Mouse (Mus musculus) duodenum, adult 2 months (tissue): ENCODE data around the gene Stat2. TPM values are rescaled to one million over a fixed set of nuclear protein-coding genes. Genes with fewer than 3 reads are reported as not detected.

Experiments
- polyA plus RNA-seq: library from polyadenylated mRNA; depleted of rRNA; stranded (reverse); fragments of >200 nt; gene quantifications from 2 replicates; pipeline ENCODE4 v1.2.3, GENCODE M21; 2012; ENCODE audit warnings: low replicate concordance; rRNA removed

Stat2 gene
- 14.9 and 17.8 TPM in 2 replicates for polyA plus RNA-seq

DNA sequence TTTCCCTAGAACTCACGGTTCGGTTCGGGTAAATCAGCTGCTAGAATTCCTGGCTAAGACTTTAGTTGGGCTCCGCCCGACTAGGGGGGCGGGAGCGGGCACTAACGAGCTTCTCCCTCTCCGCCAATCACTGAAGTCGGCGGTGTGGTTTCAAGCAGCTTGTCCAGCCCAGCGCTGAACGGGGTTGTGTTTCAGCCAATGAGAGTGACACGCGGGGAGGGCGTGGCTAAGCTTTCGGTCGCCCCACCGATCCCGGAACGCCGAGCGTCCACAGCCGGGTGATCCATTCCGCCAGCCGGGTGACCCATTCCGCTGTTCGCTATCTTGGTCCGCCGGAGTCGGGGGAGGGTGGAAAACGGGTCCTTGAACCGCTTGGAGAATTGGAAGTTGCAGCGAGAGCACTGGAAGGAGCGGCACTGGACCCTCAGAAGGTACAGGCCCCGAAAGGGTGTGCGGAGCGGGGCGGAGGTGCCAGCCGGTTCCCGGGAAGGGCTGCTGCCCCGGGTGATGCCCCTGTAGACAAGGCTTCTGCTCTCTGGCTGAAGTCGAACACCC, at the start of gene Stat2:
Gene Stat2 (plus strand): TSS at position 273 of the 555 bp plus-strand sequence.

DNA sequence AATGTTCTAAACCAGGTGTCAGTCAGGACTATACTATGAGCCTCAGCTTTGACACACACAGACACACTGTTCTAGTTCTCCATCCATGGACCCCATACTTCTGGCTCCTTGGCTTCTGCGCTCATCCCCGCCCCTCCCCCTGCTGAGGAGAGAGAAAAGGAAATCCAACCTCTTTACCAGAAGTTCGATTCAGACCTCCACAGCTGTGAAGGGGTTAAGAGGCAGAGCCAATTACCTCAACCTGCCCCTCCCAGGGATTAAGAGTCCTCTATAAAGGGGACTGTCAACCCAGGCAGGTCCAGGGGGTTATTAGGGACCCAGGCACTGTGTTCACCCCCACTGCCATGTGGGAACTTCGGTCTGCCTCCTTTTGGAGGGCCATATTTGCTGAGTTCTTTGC, 44.8 kb upstream of the Stat2 start, which contains the start of gene Mip:
Gene Mip (plus strand): TSS at position 301 of the 400 bp plus-strand sequence.

DNA sequence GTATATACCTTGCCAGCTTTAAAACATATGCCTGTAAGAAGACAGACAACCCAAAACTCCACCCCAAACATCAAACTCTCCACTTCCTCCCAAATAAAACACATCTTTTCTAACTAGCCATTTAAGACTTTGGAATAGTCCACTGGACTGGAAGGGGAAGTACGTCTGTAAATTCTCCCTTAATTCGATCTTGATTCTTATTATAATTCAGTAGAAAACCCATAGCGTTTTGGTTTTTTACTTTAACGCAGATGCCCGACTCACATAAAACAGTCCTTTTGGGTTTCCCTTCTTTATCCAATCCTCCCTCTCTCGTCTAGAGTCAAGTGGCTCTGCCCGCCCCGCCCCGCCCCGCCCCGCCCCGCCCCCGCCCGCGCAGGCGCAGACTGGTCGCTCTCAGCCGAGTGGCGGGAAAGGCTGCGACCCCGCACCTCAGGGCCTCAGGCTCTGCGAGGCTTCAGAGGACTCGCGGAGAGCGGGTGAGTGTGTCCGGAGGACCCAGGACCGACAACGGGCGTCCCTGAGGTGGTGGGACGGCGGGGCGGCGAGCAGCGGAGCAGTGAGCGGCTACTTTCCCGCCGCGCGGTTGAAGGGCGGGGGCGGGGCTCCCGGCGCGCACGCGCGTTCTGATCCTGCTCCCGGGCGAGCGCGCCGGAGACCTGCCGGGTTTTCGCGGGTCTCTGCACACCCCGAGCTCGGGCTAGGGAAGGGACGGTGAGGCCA, 38.5 kb upstream of the Stat2 start, which contains the start of gene Timeless:
Gene Timeless (plus strand): TSS at position 369 of the 723 bp plus-strand sequence.

DNA sequence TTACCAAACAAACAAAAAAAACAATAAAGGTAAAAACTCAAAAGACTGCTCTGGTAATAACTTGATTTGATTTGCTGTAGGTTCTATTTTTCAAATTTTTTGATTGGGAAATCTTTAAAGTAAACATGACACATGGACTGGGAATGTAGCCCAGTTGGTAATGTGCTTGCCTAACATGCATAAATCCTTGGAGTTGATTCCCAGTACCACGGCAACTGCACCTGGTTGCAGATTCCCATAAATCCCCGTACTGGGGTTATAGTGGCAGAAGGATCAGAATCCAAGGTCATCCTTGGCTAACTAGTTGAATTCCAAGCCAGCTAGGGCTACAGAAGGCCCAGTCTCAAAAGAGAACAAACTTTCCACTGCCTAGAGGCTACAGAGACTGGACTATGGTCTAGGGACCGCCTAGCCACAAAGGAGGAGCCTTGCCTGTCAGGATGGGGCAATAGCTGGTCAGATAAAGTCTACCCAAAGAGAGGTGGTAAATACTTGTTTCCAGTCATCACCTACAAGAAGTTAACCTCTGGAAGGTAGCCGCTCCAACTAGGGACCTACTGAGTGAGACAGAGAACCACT, 16.6 kb upstream of the Stat2 start, which contains the start of gene Apon:
Gene Apon (plus strand): TSS at position 420 of the 579 bp plus-strand sequence.

DNA sequence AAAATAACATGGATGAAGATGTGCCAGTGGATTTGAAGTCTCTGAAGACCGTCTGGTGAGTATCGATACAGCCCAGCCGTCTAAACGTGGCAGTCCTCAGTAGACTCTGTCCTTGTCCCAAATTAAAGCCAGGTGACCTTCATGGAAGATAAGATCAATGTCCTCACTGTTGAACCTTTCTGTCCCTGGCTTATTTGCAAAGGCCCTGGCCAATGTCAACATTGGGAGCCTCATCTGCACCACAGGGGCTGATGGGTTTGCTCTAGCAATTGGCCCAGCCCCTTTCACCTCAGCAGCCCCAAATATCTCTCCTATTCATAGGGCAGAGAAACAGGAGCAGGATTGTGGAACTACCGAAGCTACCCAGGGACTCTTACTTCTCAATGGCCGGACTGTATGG, 2.0 kb upstream of the Stat2 start, which contains the start of gene Apof:
Gene Apof (plus strand): TSS at position 301 of the 400 bp plus-strand sequence.

DNA sequence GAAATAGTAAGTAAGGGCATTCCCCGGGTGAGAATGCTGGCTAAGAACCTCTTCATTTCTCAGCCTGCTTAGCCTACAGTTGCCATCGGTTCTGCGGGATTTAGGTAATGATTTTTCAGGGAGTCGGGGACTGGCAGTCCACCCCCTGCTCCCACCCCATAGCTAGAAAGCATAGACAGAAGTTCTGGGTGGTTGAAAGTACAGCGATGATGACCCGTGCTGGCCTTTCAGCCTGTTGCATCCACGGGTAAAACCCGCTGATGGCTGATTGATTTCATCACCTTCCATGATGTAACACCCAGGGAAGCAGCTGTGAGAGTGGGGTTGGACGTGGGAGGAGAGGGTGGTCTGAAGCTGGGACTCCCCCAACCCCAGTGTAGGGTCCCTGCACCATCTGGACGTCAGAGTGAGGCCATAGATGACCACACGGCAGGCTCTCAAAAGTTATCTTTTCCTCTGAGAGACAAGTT, 28.4 kb downstream of the Stat2 start, which contains the start of gene Il23a:
Gene Il23a (minus strand): TSS at position 51 of the 470 bp plus-strand sequence.

DNA sequence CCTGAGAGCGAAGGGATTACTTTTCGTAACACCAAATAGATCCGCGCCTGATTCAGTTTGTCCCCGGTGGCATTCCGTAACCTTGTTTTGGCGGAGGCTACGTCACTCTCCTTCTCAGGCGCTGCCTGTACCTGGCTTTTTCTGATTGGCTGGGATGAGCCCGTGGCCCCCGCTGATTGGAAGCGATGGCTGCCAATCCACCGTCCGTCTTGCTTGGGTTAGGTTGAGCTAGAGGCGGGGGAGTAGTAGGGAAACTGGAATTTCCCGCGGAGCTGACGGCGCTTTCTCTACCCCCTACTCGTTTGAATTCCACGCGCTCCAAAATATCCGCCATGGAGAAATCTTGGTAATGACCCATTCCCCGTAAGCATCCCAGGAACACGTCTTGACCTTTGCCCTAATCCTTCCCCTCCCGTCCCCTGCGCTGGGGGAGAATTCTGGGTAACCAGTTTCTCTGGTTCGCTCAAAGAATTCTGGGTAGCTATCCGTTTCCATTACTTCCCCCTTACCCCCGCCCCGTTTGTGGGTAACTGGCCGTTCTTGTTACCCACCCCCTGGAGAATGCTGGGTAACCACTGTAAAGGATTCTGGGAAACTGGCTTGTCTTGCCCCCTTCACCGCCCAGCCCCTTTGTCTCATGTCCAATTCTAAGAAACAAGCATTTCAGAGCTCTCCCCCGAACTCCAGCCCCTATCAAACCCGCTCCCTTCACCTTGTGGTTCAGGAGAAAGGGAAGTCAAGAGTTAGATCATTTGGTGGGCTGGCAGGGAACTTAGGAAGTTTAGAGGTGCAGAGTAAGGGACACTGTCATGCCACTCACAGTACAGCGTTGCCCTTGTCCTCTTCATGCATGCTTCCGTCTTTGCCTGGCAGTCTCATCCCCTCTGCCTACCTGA, 33.0 kb downstream of the Stat2 start, which contains the start of gene Pan2:
Gene Pan2 (plus strand): TSS at position 210 of the 896 bp plus-strand sequence.

DNA sequence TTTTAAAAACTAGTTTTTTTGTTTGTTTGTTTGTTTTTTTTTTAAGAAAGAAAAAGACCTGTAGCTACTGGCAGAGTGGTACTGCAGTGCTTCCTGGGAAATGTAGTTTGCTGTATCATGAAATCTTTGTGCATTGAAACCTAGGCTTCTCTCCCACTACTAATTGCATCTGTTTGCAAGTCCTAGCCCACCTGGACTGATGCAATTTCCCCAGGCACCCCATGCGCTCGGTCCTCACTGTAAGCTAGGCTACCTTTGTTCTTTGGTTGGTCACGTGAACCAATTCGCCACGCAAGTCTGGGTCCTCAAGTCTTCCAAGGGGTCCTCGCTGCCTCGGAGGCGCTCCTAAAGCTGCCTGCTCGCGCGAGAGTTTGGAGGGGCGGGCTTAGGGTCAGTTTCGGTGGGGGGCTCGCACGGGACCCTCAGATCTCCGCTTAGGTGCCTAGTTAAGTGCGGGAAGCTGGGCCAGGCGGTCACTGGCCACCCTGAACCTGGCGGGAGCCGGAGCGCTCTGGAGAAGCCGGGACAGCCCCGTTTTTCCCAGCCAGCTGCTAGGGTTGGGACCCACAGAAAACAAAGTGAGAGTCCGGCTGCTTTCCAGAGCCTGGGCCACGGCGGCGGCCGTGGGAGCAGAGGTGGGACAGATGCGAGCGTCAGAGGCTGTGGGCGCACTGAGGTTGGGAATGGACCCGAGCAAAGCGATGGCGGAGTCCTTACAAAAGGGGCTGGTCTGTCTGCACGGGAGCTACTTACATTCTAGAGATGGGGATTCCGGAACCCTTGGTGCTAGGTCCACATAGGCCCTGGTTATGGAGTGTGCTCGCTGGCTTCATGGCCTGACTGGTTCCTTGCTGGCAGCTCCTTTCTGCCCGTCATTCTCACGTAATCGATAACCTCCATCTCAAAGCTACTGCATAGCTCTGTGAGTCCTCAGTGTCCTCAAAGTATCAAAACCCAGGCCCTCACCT, 52.1 kb downstream of the Stat2 start, which contains the start of gene Cnpy2:
Gene Cnpy2 (plus strand): TSS at position 319 of the 968 bp plus-strand sequence.

DNA sequence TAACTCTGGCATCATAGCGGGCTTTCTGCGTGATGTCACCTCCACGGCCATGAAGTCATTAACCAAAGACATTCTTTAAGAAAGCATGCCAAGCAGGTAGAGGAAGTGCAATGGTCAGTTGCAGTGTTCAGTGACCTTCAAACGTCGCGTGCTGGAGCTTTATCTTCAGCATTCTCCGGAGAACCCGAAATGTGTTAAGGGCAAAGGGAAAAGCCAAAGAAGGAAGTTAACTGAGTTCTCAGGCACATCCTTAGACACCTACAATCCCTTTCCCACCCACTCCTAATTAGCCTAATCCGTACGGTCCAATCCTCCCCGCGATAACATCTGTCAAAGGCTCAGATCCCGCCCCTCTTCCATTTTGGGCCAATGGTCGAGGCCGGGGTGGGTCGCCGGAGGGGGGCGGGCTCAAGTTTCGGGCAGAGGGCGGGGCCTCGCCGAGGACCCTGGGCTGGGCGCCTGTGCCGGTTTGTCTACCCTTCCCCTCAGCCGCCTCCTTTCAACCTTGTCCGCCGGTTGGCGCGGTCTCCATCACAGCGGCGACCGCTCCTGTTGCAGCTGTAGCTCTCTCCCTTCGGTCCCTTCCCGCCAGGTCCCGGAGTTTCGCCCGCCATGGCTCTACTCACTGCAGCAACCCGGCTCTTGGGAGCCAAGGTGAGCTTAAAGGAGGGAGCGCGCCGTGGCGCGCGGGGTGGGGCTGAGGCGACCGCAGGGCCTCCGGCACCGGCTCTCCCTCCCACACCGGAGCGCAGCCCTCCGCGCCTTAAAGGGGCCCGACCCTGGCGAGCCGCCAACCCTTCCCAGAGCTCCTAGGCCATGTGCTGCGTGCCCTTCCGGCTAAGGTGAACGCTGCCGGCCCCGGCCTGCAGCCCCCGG, 67.2 kb downstream of the Stat2 start, which contains the start of gene Cs:
Gene Cs (plus strand): TSS at position 429 of the 876 bp plus-strand sequence.

Other genes starting within 250 kb of the Stat2 start
- gene Naca, start 235.0 kb upstream of the Stat2 start, polyA plus RNA-seq = 82.6 and 172 TPM in 2 replicates
- 37.4 and 83.8 TPM in 2 replicates for gene Ptges3, start 211.6 kb upstream of the Stat2 start, polyA plus RNA-seq
- gene Atp5b, start 187.3 kb upstream of the Stat2 start, polyA plus RNA-seq = 6,260 and 7,330 TPM in 2 replicates
- gene Baz2a, start 179.0 kb upstream of the Stat2 start, polyA plus RNA-seq = 18.9 and 20.4 TPM in 2 replicates
- 38.0 and 39.4 TPM in 2 replicates for gene Rbms2, start 90.3 kb upstream of the Stat2 start, polyA plus RNA-seq
- gene Gls2, start 76.1 kb upstream of the Stat2 start, polyA plus RNA-seq = 8.7 and 12.3 TPM in 2 replicates
- gene Spryd4, start 58.8 kb upstream of the Stat2 start, polyA plus RNA-seq = 8.0 and 8.8 TPM in 2 replicates
- not detected in 2 replicates for gene Mip, start 44.7 kb upstream of the Stat2 start, polyA plus RNA-seq
- 1.1 and 1.8 TPM in 2 replicates for gene Timeless, start 38.5 kb upstream of the Stat2 start, polyA plus RNA-seq
- not detected in 2 replicates for gene Apon, start 16.5 kb upstream of the Stat2 start, polyA plus RNA-seq
- 0.07 TPM in 1 of 2 replicates, not detected in the other for gene Apof, start 1.9 kb upstream of the Stat2 start, polyA plus RNA-seq
- 0.09 TPM in 1 of 2 replicates, not detected in the other for gene Il23a, start 28.2 kb downstream of the Stat2 start, polyA plus RNA-seq
- 11.9 and 15.5 TPM in 2 replicates for gene Pan2, start 32.8 kb downstream of the Stat2 start, polyA plus RNA-seq
- gene Cnpy2, start 51.9 kb downstream of the Stat2 start, polyA plus RNA-seq = 19.5 and 28.4 TPM in 2 replicates
- gene Cs, start 67.2 kb downstream of the Stat2 start, polyA plus RNA-seq = 297 and 431 TPM in 2 replicates
- gene Coq10a, start 98.4 kb downstream of the Stat2 start, polyA plus RNA-seq = 16.2 and 26.7 TPM in 2 replicates
- 11.3 and 18.5 TPM in 2 replicates for gene Ankrd52, start 106.6 kb downstream of the Stat2 start, polyA plus RNA-seq
- gene Slc39a5, start 130.7 kb downstream of the Stat2 start, polyA plus RNA-seq = 340 and 495 TPM in 2 replicates
- 23.4 and 29.3 TPM in 2 replicates for gene Nabp2, start 140.9 kb downstream of the Stat2 start, polyA plus RNA-seq
- 10.0 and 17.7 TPM in 2 replicates for gene Rnf41, start 141.1 kb downstream of the Stat2 start, polyA plus RNA-seq
- gene Smarcc2, start 188.7 kb downstream of the Stat2 start, polyA plus RNA-seq = 59.9 and 73.0 TPM in 2 replicates
- 505 and 720 TPM in 2 replicates for gene Myl6, start 223.6 kb downstream of the Stat2 start, polyA plus RNA-seq
- 1.4 and 1.8 TPM in 2 replicates for gene Myl6b, start 228.1 kb downstream of the Stat2 start, polyA plus RNA-seq